Mouse (Mus musculus) midbrain, postnatal 0 days (tissue): ENCODE measurements around the gene Hspa4. TPM values are rescaled to one million over a fixed set of nuclear protein-coding genes. Genes with fewer than 3 reads are reported as not detected.

Experiments
- ATAC-seq: fragments of 200-750 bp; cut with Nextera tagmentation; 2 replicates; pipeline ENCODE4 v1.8.0; 2017; ENCODE audit warnings: moderate number of reproducible peaks, mild to moderate bottlenecking, moderate TSS enrichment, moderate library complexity; ENCODE audit not compliant: low FRiP score
- DNase-seq: peaks from one replicate; pipeline ENCODE4 v3.0.0-alpha.2; 2015; ENCODE audit warnings: low spot score
- H3K27ac ChIP-seq: fragments of 300-500 bp; sonication (generic); 2 replicates; pipeline ENCODE4 v1.5.1; 2014; ENCODE audit warnings: low read depth, mild to moderate bottlenecking, low read length, mixed read lengths
- H3K27me3 ChIP-seq: fragments of 300-500 bp; sonication (generic); 2 replicates; pipeline ENCODE4 v1.6.1; 2014; ENCODE audit warnings: low read length, control low read depth, mixed read lengths; ENCODE audit not compliant: insufficient read depth
- H3K36me3 ChIP-seq: fragments of 300-500 bp; sonication (generic); 2 replicates; pipeline ENCODE4 v1.6.1; 2014; ENCODE audit warnings: low read length, control low read depth, mixed read lengths; ENCODE audit not compliant: insufficient read depth
- H3K4me1 ChIP-seq: fragments of 300-500 bp; sonication (generic); 2 replicates; pipeline ENCODE4 v1.6.1; 2014; ENCODE audit warnings: mild to moderate bottlenecking, control low read depth, antibody characterized with exemption, low read length, mixed read lengths; ENCODE audit not compliant: insufficient read depth
- H3K4me2 ChIP-seq: fragments of 300-500 bp; sonication (generic); 2 replicates; pipeline ENCODE4 v1.6.1; 2014; ENCODE audit warnings: low read depth, mild to moderate bottlenecking, low read length, mixed read lengths; ENCODE audit not compliant: poor library complexity, severe bottlenecking
- H3K4me3 ChIP-seq: fragments of 300-500 bp; sonication (generic); 2 replicates; pipeline ENCODE4 v1.5.1; 2014; ENCODE audit warnings: low read depth, mild to moderate bottlenecking, low read length, moderate library complexity
- H3K9ac ChIP-seq: fragments of 300-500 bp; sonication (generic); replicated peaks from 2 replicates; pipeline ENCODE4 v1.6.1; 2014; ENCODE audit warnings: mild to moderate bottlenecking, low read length, moderate library complexity, mixed read lengths; ENCODE audit not compliant: poor library complexity, severe bottlenecking
- H3K9me3 ChIP-seq: fragments of 300-500 bp; sonication (generic); 2 replicates; pipeline ENCODE4 v1.6.1; 2016; ENCODE audit warnings: low read length, control low read depth
- CTCF ChIP-seq: IDR thresholded peaks from 2 replicates; pipeline ENCODE4 v1.5.1; 2016; ENCODE audit warnings: antibody characterized with exemption, mild to moderate bottlenecking
- WGBS: fragments of 180-500 bp; shearing (Covaris S2); extraction: QIAGEN DNeasy Blood & Tissue Kit; methylation state at CpG from one replicate; pipeline ENCODE4 v1.1.7; 2014; 5-methylcytosine and 5-hydroxymethylcytosine counted together
- polyA plus RNA-seq: library from polyadenylated mRNA; unstranded; fragments of >200 nt; fragmentation: Nextera tagmentation; extraction: Ambion mirVana; gene quantifications from 2 replicates; pipeline ENCODE4 v1.2.1, GENCODE M21; 2015
- total RNA-seq: library from RNA; depleted of rRNA; stranded (reverse); fragments of >200 nt; gene quantifications from 2 replicates; pipeline ENCODE4 v1.2.3, GENCODE M21; 2014

Hspa4 gene
- total and polyA plus RNA-seq, 2 experiments from 2014 or later = 42.8 to 93.7 TPM

- 77% methylated on average over 1 of the region's 1 CpGs for WGBS
- H3K36me3 ChIP-seq = peaks cover 10% of the 10 kb centered on the region
- no peak overlapping the region for H3K4me2 ChIP-seq
These were observed 36.7 kb upstream of the Hspa4 start for GRCm38 (mm10) chr11:53336924-53337323.

GRCm38 (mm10) chr11:53336182-53336571 lies 35.9 kb upstream of the Hspa4 start:
- Histone ChIP-seq H3K9ac (no peak overlapping the region), H3K4me1 (no peaks in the 10 kb centered on the region), H3K27ac (no peak overlapping the region), H3K9me3 (no peaks in the 10 kb centered on the region), H3K4me2 (no peak overlapping the region), H3K36me3 (peaks cover 16% of the 10 kb centered on the region), H3K4me3 (no peak overlapping the region), H3K27me3 (no peaks in the 10 kb centered on the region)
- DNase-seq (no peak), ATAC-seq (no peak)
- TF ChIP-seq CTCF = no peak

More at GRCm38 (mm10) chr11:53336924-53337323, 36.7 kb upstream of the Hspa4 start:
- no peak overlapping the region for H3K9ac ChIP-seq
- H3K27me3 ChIP-seq = no peaks in the 10 kb centered on the region
- no peak overlapping the region for H3K4me3 ChIP-seq
- no peak overlapping the region for H3K27ac ChIP-seq
- H3K4me1 ChIP-seq = no peaks in the 10 kb centered on the region
- DNase-seq (no peak), ATAC-seq (no peak)
- H3K9me3 ChIP-seq = no peaks in the 10 kb centered on the region
- TF ChIP-seq CTCF = no peak

- Histone ChIP-seq H3K27me3 (no peaks in the 10 kb centered on the region), H3K9me3 (no peaks in the 10 kb centered on the region), H3K4me3 (no peak overlapping the region), H3K36me3 (peaks cover 18% of the 10 kb centered on the region), H3K4me1 (no peaks in the 10 kb centered on the region), H3K9ac (no peak overlapping the region), H3K4me2 (no peak overlapping the region), H3K27ac (no peak overlapping the region)
- no peak for TF ChIP-seq CTCF
- no peak for DNase-seq
- 36% methylated on average over 3 of the region's 3 CpGs for WGBS
- no peak for ATAC-seq
These were observed 35.4 kb upstream of the Hspa4 start for GRCm38 (mm10) chr11:53335505-53336181.

GRCm38 (mm10) chr11:53332076-53332680 lies 31.9 kb upstream of the Hspa4 start:
- H3K9ac ChIP-seq = no peak overlapping the region
- H3K4me3 ChIP-seq = no peak overlapping the region
- no peak for TF ChIP-seq CTCF
- WGBS = 90% methylated on average over 14 of the region's 14 CpGs
- no peaks in the 10 kb centered on the region for H3K9me3 ChIP-seq
- H3K27ac ChIP-seq = no peak overlapping the region
- H3K36me3 ChIP-seq = peaks cover 38% of the 10 kb centered on the region
- no peak for ATAC-seq
- no peaks in the 10 kb centered on the region for H3K27me3 ChIP-seq
- no peaks in the 10 kb centered on the region for H3K4me1 ChIP-seq
- DNase-seq = no peak
- H3K4me2 ChIP-seq = no peak overlapping the region

- no peak overlapping the region for H3K4me3 ChIP-seq
- H3K4me2 ChIP-seq = no peak overlapping the region
- no peak overlapping the region for H3K27ac ChIP-seq
- no peak for DNase-seq
- peaks cover 38% of the 10 kb centered on the region for H3K36me3 ChIP-seq
- H3K9ac ChIP-seq = no peak overlapping the region
- no peaks in the 10 kb centered on the region for H3K9me3 ChIP-seq
- no peaks in the 10 kb centered on the region for H3K4me1 ChIP-seq
- no peak for ATAC-seq
- H3K27me3 ChIP-seq = no peaks in the 10 kb centered on the region
- WGBS = 96% methylated on average over 6 of the region's 6 CpGs
- TF ChIP-seq CTCF = no peak
These were observed 30.9 kb upstream of the Hspa4 start for GRCm38 (mm10) chr11:53331121-53331520.

GRCm38 (mm10) chr11:53330325-53330724 lies 30.1 kb upstream of the Hspa4 start:
- no peak overlapping the region for H3K27ac ChIP-seq
- ATAC-seq (no peak), DNase-seq (no peak)
- H3K27me3 ChIP-seq = no peaks in the 10 kb centered on the region
- no peak overlapping the region for H3K4me2 ChIP-seq
- no peak overlapping the region for H3K4me3 ChIP-seq
- H3K36me3 ChIP-seq = peaks cover 38% of the 10 kb centered on the region
- no peaks in the 10 kb centered on the region; the same call in 1 of the 2 replicates for H3K4me1 ChIP-seq
- no peak overlapping the region for H3K9ac ChIP-seq
- TF ChIP-seq CTCF = no peak
- WGBS = 93% methylated on average over 7 of the region's 7 CpGs
- H3K9me3 ChIP-seq = no peaks in the 10 kb centered on the region
